Mouse (Mus musculus) C2C12 (cell line): ENCODE data around the gene Slk.

Source experiments
- CTCF ChIP-seq: IDR thresholded peaks from one replicate; pipeline ENCODE4 v1.5.1; 2011; ENCODE audit not compliant: control insufficient read depth, insufficient read depth, insufficient read length
- MAX ChIP-seq: IDR thresholded peaks from one replicate; pipeline ENCODE4 v1.6.1; 2011; ENCODE audit warnings: mild to moderate bottlenecking, control low read depth
- MYOD1 ChIP-seq: IDR thresholded peaks from one replicate; pipeline ENCODE4 v1.6.1; 2011; ENCODE audit warnings: low read depth; ENCODE audit not compliant: control insufficient read depth, insufficient read length
- MYOG ChIP-seq: IDR thresholded peaks from one replicate; pipeline ENCODE4 v1.6.1; 2011; ENCODE audit not compliant: control insufficient read depth, insufficient read length; ENCODE audit errors: extremely low read depth
- USF1 ChIP-seq: IDR thresholded peaks from one replicate; pipeline ENCODE4 v1.6.1; 2011; ENCODE audit warnings: low read depth, mild to moderate bottlenecking, control low read depth, moderate library complexity

DNA sequence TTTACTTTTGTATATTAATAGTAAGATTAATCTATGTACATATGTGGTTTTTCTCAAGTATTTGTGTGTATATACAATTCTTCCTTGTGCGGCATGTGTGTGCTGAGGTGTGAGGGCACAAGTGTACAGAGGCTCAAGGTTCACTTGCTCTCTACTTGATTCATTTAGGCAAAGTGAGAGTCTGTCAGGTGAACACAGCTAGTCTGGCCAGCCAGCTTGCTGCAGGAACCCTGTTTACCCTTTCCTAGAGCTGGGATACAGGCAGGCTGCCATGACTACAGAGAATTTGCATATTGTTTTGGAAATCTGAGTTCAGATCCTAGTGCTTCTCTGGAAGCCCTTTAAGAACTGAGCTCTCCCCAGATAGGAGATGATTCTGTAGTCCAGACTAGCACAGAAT lies 7.5 kb downstream of the Slk start:
- TF ChIP-seq CTCF: no peak
- no peak for TF ChIP-seq USF1
- TF ChIP-seq MYOG: no peak
- TF ChIP-seq MYOD1: no peak
- no peak for TF ChIP-seq MAX
